Mouse (Mus musculus) brain, embryonic 18.5 days (tissue): ENCODE data around the gene Churc1.

Experiments
- DNase-seq: peaks from one replicate; pipeline ENCODE4 v3.0.0-alpha.2; 2012; ENCODE audit warnings: low read depth, low spot score

The Churc1 gene

GRCm38 (mm10) chr12:76765354-76765851 is at the start of gene Churc1, which contains the start of gene Fntb:
TSS of gene Churc1 (plus strand) at chr12:76765538.
TSS of gene Fntb (plus strand) at chr12:76765589.
- DNase-seq, result peak; percentile 90

GRCm38 (mm10) chr12:76718384-76718783 is 47.0 kb upstream of the Churc1 start:
- DNase-seq, result no peak

- DNase-seq, result no peak
Measured at GRCm38 (mm10) chr12:76720572-76720971, 44.8 kb upstream of the Churc1 start.

GRCm38 (mm10) chr12:76722026-76722425 is 43.3 kb upstream of the Churc1 start:
- no peak for DNase-seq

GRCm38 (mm10) chr12:76727955-76728354 is 37.4 kb upstream of the Churc1 start:
- DNase-seq, result no peak

- no peak for DNase-seq
Measured at GRCm38 (mm10) chr12:76750866-76751459, 14.4 kb upstream of the Churc1 start.

- DNase-seq, result no peak
Measured at GRCm38 (mm10) chr12:76752652-76753318, 12.6 kb upstream of the Churc1 start.

- no peak for DNase-seq
Measured at GRCm38 (mm10) chr12:76765901-76766630, 728 bp downstream of the Churc1 start.

- DNase-seq, result no peak
Measured at GRCm38 (mm10) chr12:76770841-76771500, 5.6 kb downstream of the Churc1 start.

GRCm38 (mm10) chr12:76771540-76771939 is 6.2 kb downstream of the Churc1 start:
- DNase-seq, result no peak

GRCm38 (mm10) chr12:76774652-76775051 is 9.3 kb downstream of the Churc1 start:
- no peak for DNase-seq

- no peak for DNase-seq
Measured at GRCm38 (mm10) chr12:76775132-76775531, 9.8 kb downstream of the Churc1 start.

- DNase-seq, result no peak
Measured at GRCm38 (mm10) chr12:76776898-76777297, 11.6 kb downstream of the Churc1 start.

- DNase-seq, result no peak
Measured at GRCm38 (mm10) chr12:76777845-76778244, 12.5 kb downstream of the Churc1 start.

GRCm38 (mm10) chr12:76778305-76779083 is 13.2 kb downstream of the Churc1 start:
- no peak for DNase-seq

GRCm38 (mm10) chr12:76779951-76780350 is 14.6 kb downstream of the Churc1 start:
- DNase-seq, result no peak

GRCm38 (mm10) chr12:76780639-76781468 is 15.5 kb downstream of the Churc1 start:
- DNase-seq, result no peak

GRCm38 (mm10) chr12:76784056-76784619 is 18.8 kb downstream of the Churc1 start:
- no peak for DNase-seq

- no peak for DNase-seq
Measured at GRCm38 (mm10) chr12:76790446-76791084, 25.2 kb downstream of the Churc1 start.
